Mouse (Mus musculus): ENCODE measurements around the gene Gm42372. TPM values are rescaled to one million over a fixed set of nuclear protein-coding genes. Genes with fewer than 3 reads are reported as not detected.
A peak's percentile ranks its signal among the peaks of the same experiment; 100 is the strongest.

Gm42372 gene
- total and polyA plus RNA-seq, 3 experiments, result 0.42 TPM; not detected in 2

DNA sequence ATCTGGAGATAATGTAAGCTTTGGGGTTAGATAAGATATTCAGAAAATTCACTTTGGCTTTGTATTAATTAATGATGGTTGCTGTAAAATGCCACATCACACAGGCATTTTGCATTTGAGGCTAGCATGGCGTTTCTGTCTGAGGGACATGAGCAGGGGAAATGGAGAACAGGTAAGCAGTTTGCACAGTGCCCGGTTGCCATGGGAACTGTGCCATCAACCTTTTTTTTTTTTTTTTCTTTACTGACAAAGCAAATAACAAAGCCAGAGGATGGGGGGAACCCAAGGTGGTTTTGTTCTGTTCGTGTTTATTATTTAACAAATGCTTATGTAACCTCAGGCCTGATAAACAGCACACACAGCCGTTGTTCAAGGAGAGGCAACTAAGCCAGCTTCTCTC lies 40.0 kb upstream of the Gm42372 start:
- TF ChIP-seq ZNF384 (IDR thresholded peaks at IDR 0.05; ENCODE audit: low read depth, low read length) (0 out of 2 replicates have a peak, but pooled peaks have one; percentile 28), TBP (IDR thresholded peaks at IDR 0.05; ENCODE audit: low read depth, low read length) (no peak), ZKSCAN1 (IDR thresholded peaks at IDR 0.05; ENCODE audit: low read depth, low read length) (no peak), BHLHE40 (IDR thresholded peaks at IDR 0.05; ENCODE audit: borderline replicate concordance, low read depth, low read length) (no peak)
- Histone ChIP-seq H3K36me3 (ENCODE audit: control insufficient read depth in 1 of 2, insufficient read depth in 2 of 2, low read length in 2 of 2) (no peaks in the 10 kb centered on the region), H3K4me1 (ENCODE audit: control insufficient read depth in 1 of 2, insufficient read depth in 2 of 2, low read length in 2 of 2) (no peaks in the 10 kb centered on the region), H3K9ac (ENCODE audit: control insufficient read depth, low read depth, low read length, poor library complexity, severe bottlenecking) (no peak overlapping the region), H3K27me3 (ENCODE audit: control insufficient read depth in 1 of 2, insufficient read depth in 2 of 2, low read length in 2 of 2) (no peaks in the 10 kb centered on the region), H3K79me2 (ENCODE audit: control insufficient read depth, insufficient read depth, low read length, poor library complexity) (no peaks in the 10 kb centered on the region), H3K4me3 (ENCODE audit: control insufficient read depth in 1 of 2, insufficient read depth in 1 of 2, low read depth in 2 of 2, low read length in 2 of 2) (no peak overlapping the region), H3K27ac (ENCODE audit: control insufficient read depth, low read depth, low read length) (no peak overlapping the region), H3K9me3 (replicated peaks; ENCODE audit: insufficient read depth, low read length) (no peaks in the 10 kb centered on the region)
- DNase-seq (ENCODE audit: low read depth, low spot score), result no peak

GRCm38 (mm10) chr7:16944061-16944807 lies 38.7 kb upstream of the Gm42372 start, which contains the start of gene Pnmal2:
Gene Pnmal2, plus strand, starts transcription at chr7:16944682.
- no peak within 1 kb of the TSS for H3K9ac ChIP-seq (ENCODE audit: control insufficient read depth, low read depth, low read length, poor library complexity, severe bottlenecking)
- H3K4me3 ChIP-seq (ENCODE audit: control insufficient read depth in 1 of 2, insufficient read depth in 1 of 2, low read depth in 2 of 2, low read length in 2 of 2), result no peak within 1 kb of the TSS
- H3K27me3 ChIP-seq (ENCODE audit: control insufficient read depth in 1 of 2, insufficient read depth in 2 of 2, low read length in 2 of 2), result no peaks in the 10 kb centered on the region
- H3K36me3 ChIP-seq (ENCODE audit: control insufficient read depth in 1 of 2, insufficient read depth in 2 of 2, low read length in 2 of 2), result no peaks in the 10 kb centered on the region
- H3K79me2 ChIP-seq (ENCODE audit: control insufficient read depth, insufficient read depth, low read length, poor library complexity), result no peaks in the 10 kb centered on the region
- no peaks in the 10 kb centered on the region for H3K4me1 ChIP-seq (ENCODE audit: control insufficient read depth in 1 of 2, insufficient read depth in 2 of 2, low read length in 2 of 2)
- no peak for TF ChIP-seq MAZ (IDR thresholded peaks at IDR 0.05; ENCODE audit: low read depth, low read length)
- TF ChIP-seq ZMIZ1 (IDR thresholded peaks at IDR 0.05; ENCODE audit: low read depth, low read length), result no peak
- TF ChIP-seq POLR2AphosphoS2 (IDR thresholded peaks at IDR 0.05; ENCODE audit: low read length), result no peak
- no peaks in the 10 kb centered on the region for H3K9me3 ChIP-seq (replicated peaks; ENCODE audit: insufficient read depth, low read length)
- no peak within 1 kb of the TSS for H3K27ac ChIP-seq (ENCODE audit: control insufficient read depth, low read depth, low read length)
- no peak for DNase-seq (ENCODE audit: low read depth, low spot score)

DNA sequence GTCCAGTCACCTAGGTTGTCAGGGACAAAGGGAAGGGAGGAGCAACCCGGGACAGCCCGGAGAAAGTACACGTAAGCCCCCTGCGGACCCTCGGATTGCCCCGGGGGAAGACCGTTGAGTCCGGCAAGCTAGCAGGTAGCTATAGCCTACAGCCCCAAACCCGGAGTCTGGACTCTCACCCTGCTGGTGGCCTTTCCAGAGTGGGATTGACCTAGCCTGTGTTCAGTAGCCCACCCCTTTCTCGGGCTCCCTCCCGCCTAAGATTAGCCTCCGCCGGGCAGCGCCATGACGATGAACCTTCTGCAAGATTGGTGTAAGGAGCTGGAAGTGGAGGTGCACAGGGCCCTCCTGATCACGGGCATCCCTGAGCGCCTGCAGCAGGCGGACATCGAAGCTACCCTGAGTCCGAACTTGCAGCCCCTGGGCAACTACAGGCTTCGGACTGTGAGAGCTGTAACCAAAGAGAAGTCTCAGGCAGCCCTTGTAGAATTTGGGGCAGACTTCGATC lies 38.0 kb upstream of the Gm42372 start:
- Histone ChIP-seq H3K27me3 (ENCODE audit: control insufficient read depth in 1 of 2, insufficient read depth in 2 of 2, low read length in 2 of 2) (no peaks in the 10 kb centered on the region), H3K36me3 (ENCODE audit: control insufficient read depth in 1 of 2, insufficient read depth in 2 of 2, low read length in 2 of 2) (no peaks in the 10 kb centered on the region), H3K9me3 (replicated peaks; ENCODE audit: insufficient read depth, low read length) (no peaks in the 10 kb centered on the region), H3K4me1 (ENCODE audit: control insufficient read depth in 1 of 2, insufficient read depth in 2 of 2, low read length in 2 of 2) (peaks cover 0 to 5% of the 10 kb centered on the region in 2 experiments; a peak in 1 of 4 replicates), H3K79me2 (ENCODE audit: control insufficient read depth, insufficient read depth, low read length, poor library complexity) (no peaks in the 10 kb centered on the region), H3K4me3 (ENCODE audit: control insufficient read depth in 1 of 2, insufficient read depth in 1 of 2, low read depth in 2 of 2, low read length in 2 of 2) (no peak overlapping the region), H3K9ac (ENCODE audit: control insufficient read depth, low read depth, low read length, poor library complexity, severe bottlenecking) (no peak overlapping the region), H3K27ac (ENCODE audit: control insufficient read depth, low read depth, low read length) (no peak overlapping the region)
- DNase-seq (ENCODE audit: low read depth, low spot score), result no peak
- TF ChIP-seq USF2 (IDR thresholded peaks at IDR 0.05; ENCODE audit: borderline replicate concordance in 1 of 2, insufficient read depth in 1 of 2, low read depth in 1 of 2, low read length in 2 of 2) (no peak), ELF1 (IDR thresholded peaks at IDR 0.05; ENCODE audit: low read depth, low read length) (no peak)

All from MEL (cell line).